Mouse (Mus musculus) heart, postnatal 0 days (tissue): Measurements from ENCODE around the gene Pts.

ENCODE experiments used
- CTCF ChIP-seq: IDR thresholded peaks from 2 replicates; pipeline ENCODE4 v1.5.1; 2016; ENCODE audit warnings: antibody characterized with exemption, control low read depth, low read depth
- EP300 ChIP-seq: IDR thresholded peaks from 2 replicates; pipeline ENCODE4 v1.6.1; 2016; ENCODE audit warnings: antibody characterized with exemption, low read depth

GRCm38 (mm10) chr9:50502949-50503348, 25.6 kb downstream of the Pts start:
- no peak for TF ChIP-seq CTCF
- no peak for TF ChIP-seq EP300
